Mouse (Mus musculus): ENCODE data around the gene Crygc. TPM values are rescaled to one million over a fixed set of nuclear protein-coding genes. Genes with fewer than 3 reads are reported as not detected.
"Not testable (repeated sequence)": the region's sequence is repeated elsewhere in the genome, so short reads cannot be mapped to it uniquely, and the experiment has no call there.

Crygc gene
- polyA plus RNA-seq, 1 experiment from 2014 or later = not detected

- no peak for ATAC-seq (ENCODE audit: low read depth)
- H3K9ac ChIP-seq = no peak overlapping the region
- H3K4me3 ChIP-seq = no peak overlapping the region
- H3K27me3 ChIP-seq = no peaks in the 10 kb centered on the region
- no peak overlapping the region for H3K4me2 ChIP-seq
- H3K9me3 ChIP-seq = no peaks in the 10 kb centered on the region
- no peaks in the 10 kb centered on the region for H3K4me1 ChIP-seq (replicated peaks)
- H3K36me3 ChIP-seq = no peaks in the 10 kb centered on the region
- H3K27ac ChIP-seq (replicated peaks) = no peak overlapping the region
- 86% methylated on average over 3 of the region's 3 CpGs for WGBS
These were observed 23.5 kb upstream of the Crygc start for GRCm38 (mm10) chr1:65096953-65097352.

GRCm38 (mm10) chr1:65091566-65091965 is 18.1 kb upstream of the Crygc start:
- H3K4me2 ChIP-seq = no peak overlapping the region
- H3K27ac ChIP-seq (replicated peaks) = no peak overlapping the region
- H3K9ac ChIP-seq = no peak overlapping the region
- H3K36me3 ChIP-seq = no peaks in the 10 kb centered on the region
- no peaks in the 10 kb centered on the region for H3K9me3 ChIP-seq
- no peak overlapping the region for H3K4me3 ChIP-seq
- no peaks in the 10 kb centered on the region for H3K27me3 ChIP-seq
- ATAC-seq (ENCODE audit: low read depth) = no peak
- WGBS = 92% methylated on average over 3 of the region's 3 CpGs
- no peaks in the 10 kb centered on the region for H3K4me1 ChIP-seq (replicated peaks)

GRCm38 (mm10) chr1:65090370-65090769 is 16.9 kb upstream of the Crygc start:
- WGBS = 83% methylated on average over 2 of the region's 2 CpGs
- H3K36me3 ChIP-seq = no peaks in the 10 kb centered on the region
- no peaks in the 10 kb centered on the region for H3K4me1 ChIP-seq (replicated peaks)

GRCm38 (mm10) chr1:65088567-65089356 is 15.3 kb upstream of the Crygc start:
- Histone ChIP-seq H3K27me3 (no peaks in the 10 kb centered on the region), H3K9ac (no peak overlapping the region), H3K36me3 (no peaks in the 10 kb centered on the region), H3K4me1 (replicated peaks) (no peaks in the 10 kb centered on the region), H3K4me2 (no peak overlapping the region), H3K4me3 (no peak overlapping the region), H3K27ac (replicated peaks) (no peak overlapping the region), H3K9me3 (no peaks in the 10 kb centered on the region)
- WGBS = 78% methylated on average over 6 of the region's 6 CpGs
- no peak for ATAC-seq (ENCODE audit: low read depth)

More at GRCm38 (mm10) chr1:65090370-65090769, 16.9 kb upstream of the Crygc start:
- Histone ChIP-seq H3K27me3 (no peaks in the 10 kb centered on the region), H3K4me3 (no peak overlapping the region), H3K9ac (no peak overlapping the region), H3K9me3 (no peaks in the 10 kb centered on the region), H3K4me2 (no peak overlapping the region), H3K27ac (replicated peaks) (no peak overlapping the region)
- no peak for ATAC-seq (ENCODE audit: low read depth)

GRCm38 (mm10) chr1:65082188-65082587 is 8.7 kb upstream of the Crygc start, which contains the start of gene Crygb:
TSS of gene Crygb (minus strand) at chr1:65082288.
- H3K4me1 ChIP-seq (replicated peaks) = peaks cover 5% of the 10 kb centered on the region; the same call in 1 of the 2 replicates
- no peak for ATAC-seq (ENCODE audit: low read depth)
- H3K4me3 ChIP-seq = no peak within 1 kb of the TSS
- H3K4me2 ChIP-seq = no peak within 1 kb of the TSS
- H3K27me3 ChIP-seq = no peaks in the 10 kb centered on the region
- no peaks in the 10 kb centered on the region for H3K36me3 ChIP-seq
- no peaks in the 10 kb centered on the region for H3K9me3 ChIP-seq
- 29% methylated on average over 7 of the region's 7 CpGs for WGBS
- no peak within 1 kb of the TSS for H3K27ac ChIP-seq (replicated peaks)
- no peak within 1 kb of the TSS for H3K9ac ChIP-seq

GRCm38 (mm10) chr1:65075607-65076006 is 2.1 kb upstream of the Crygc start:
- 31% methylated on average over 5 of the region's 5 CpGs for WGBS
- no peaks in the 10 kb centered on the region for H3K27me3 ChIP-seq
- no peak overlapping the region for H3K27ac ChIP-seq (replicated peaks)
- H3K4me1 ChIP-seq (replicated peaks) = no peaks in the 10 kb centered on the region
- H3K9me3 ChIP-seq = no peaks in the 10 kb centered on the region
- no peak overlapping the region for H3K4me3 ChIP-seq
- H3K9ac ChIP-seq = no peak overlapping the region
- no peak for ATAC-seq (ENCODE audit: low read depth)
- no peaks in the 10 kb centered on the region for H3K36me3 ChIP-seq
- H3K4me2 ChIP-seq = no peak overlapping the region

- Histone ChIP-seq H3K27ac (replicated peaks) (no peak overlapping the region), H3K27me3 (no peaks in the 10 kb centered on the region), H3K4me1 (replicated peaks) (no peaks in the 10 kb centered on the region), H3K4me3 (no peak overlapping the region), H3K9ac (no peak overlapping the region), H3K4me2 (no peak overlapping the region), H3K36me3 (no peaks in the 10 kb centered on the region), H3K9me3 (no peaks in the 10 kb centered on the region)
- no peak for ATAC-seq (ENCODE audit: low read depth)
These were observed 5.6 kb downstream of the Crygc start for GRCm38 (mm10) chr1:65067842-65068241.

GRCm38 (mm10) chr1:65064201-65064600 is 9.3 kb downstream of the Crygc start:
- H3K27ac ChIP-seq (replicated peaks) = no peak overlapping the region
- no peak overlapping the region for H3K9ac ChIP-seq
- ATAC-seq (ENCODE audit: low read depth) = no peak
- 65% methylated on average over 15 of the region's 15 CpGs for WGBS
- no peaks in the 10 kb centered on the region for H3K36me3 ChIP-seq
- no peak overlapping the region for H3K4me3 ChIP-seq
- no peak overlapping the region for H3K4me2 ChIP-seq
- no peaks in the 10 kb centered on the region for H3K4me1 ChIP-seq (replicated peaks)
- H3K27me3 ChIP-seq = no peaks in the 10 kb centered on the region
- no peaks in the 10 kb centered on the region for H3K9me3 ChIP-seq

- Histone ChIP-seq H3K9ac (no peak within 1 kb of the TSS), H3K9me3 (no peaks in the 10 kb centered on the region), H3K4me3 (no peak within 1 kb of the TSS), H3K36me3 (no peaks in the 10 kb centered on the region), H3K4me1 (replicated peaks) (no peaks in the 10 kb centered on the region), H3K4me2 (no peak within 1 kb of the TSS), H3K27me3 (no peaks in the 10 kb centered on the region), H3K27ac (replicated peaks) (no peak within 1 kb of the TSS)
- no peak for ATAC-seq (ENCODE audit: low read depth)
- 55% methylated on average over 8 of the region's 8 CpGs for WGBS
These were observed 10.1 kb downstream of the Crygc start, which contains the start of gene Crygd for GRCm38 (mm10) chr1:65063352-65063751. TSS of gene Crygd (minus strand) at chr1:65063452.

- Histone ChIP-seq H3K36me3 (no peaks in the 10 kb centered on the region), H3K9me3 (peaks cover 6% of the 10 kb centered on the region; the same call in 1 of the 2 replicates), H3K4me1 (replicated peaks) (no peaks in the 10 kb centered on the region), H3K27me3 (no peaks in the 10 kb centered on the region), H3K27ac (replicated peaks) (no peak overlapping the region), H3K4me2 (no peak overlapping the region), H3K4me3 (no peak overlapping the region), H3K9ac (no peak overlapping the region)
- WGBS = 31% methylated on average over 2 of the region's 2 CpGs
- no peak for ATAC-seq (ENCODE audit: low read depth)
These were observed 21.3 kb downstream of the Crygc start for GRCm38 (mm10) chr1:65052140-65052539.

GRCm38 (mm10) chr1:65051696-65052095 is 21.8 kb downstream of the Crygc start:
- no peak for ATAC-seq (ENCODE audit: low read depth)
- no peak overlapping the region for H3K9ac ChIP-seq
- H3K9me3 ChIP-seq = peaks cover 6% of the 10 kb centered on the region; the same call in 1 of the 2 replicates
- H3K4me3 ChIP-seq = no peak overlapping the region
- no peaks in the 10 kb centered on the region for H3K4me1 ChIP-seq (replicated peaks)
- no peak overlapping the region for H3K27ac ChIP-seq (replicated peaks)
- no peaks in the 10 kb centered on the region for H3K36me3 ChIP-seq
- WGBS = 64% methylated on average over 7 of the region's 7 CpGs
- no peaks in the 10 kb centered on the region for H3K27me3 ChIP-seq
- H3K4me2 ChIP-seq = no peak overlapping the region

GRCm38 (mm10) chr1:65050952-65051351 is 22.5 kb downstream of the Crygc start, which contains the start of gene Cryge:
TSS of gene Cryge (minus strand) at chr1:65051149.
- H3K9ac ChIP-seq; H3K27ac ChIP-seq (replicated peaks); H3K27me3 ChIP-seq; ATAC-seq (ENCODE audit: low read depth); H3K4me3 ChIP-seq; H3K4me1 ChIP-seq (replicated peaks); H3K9me3 ChIP-seq; H3K4me2 ChIP-seq; H3K36me3 ChIP-seq: not testable (repeated sequence)
- WGBS = 42% methylated on average over 10 of the region's 12 CpGs

GRCm38 (mm10) chr1:65048781-65049180 is 24.7 kb downstream of the Crygc start:
- WGBS = 64% methylated on average over 12 of the region's 12 CpGs
- no peak for ATAC-seq (ENCODE audit: low read depth)
- H3K36me3 ChIP-seq = no peaks in the 10 kb centered on the region
- H3K27ac ChIP-seq (replicated peaks) = no peak overlapping the region
- no peaks in the 10 kb centered on the region for H3K27me3 ChIP-seq
- H3K4me1 ChIP-seq (replicated peaks) = no peaks in the 10 kb centered on the region
- no peak overlapping the region for H3K4me3 ChIP-seq
- H3K9me3 ChIP-seq = peaks cover 5% of the 10 kb centered on the region; the same call in 1 of the 2 replicates
- no peak overlapping the region for H3K4me2 ChIP-seq
- no peak overlapping the region for H3K9ac ChIP-seq

Measured in neural tube, embryonic 13.5 days (tissue).